Mouse (Mus musculus): ENCODE measurements at regions not wholly inside any gene's neighbourhood (a gene's known extent, or its start where the extent isn't known, plus 50 kb on each side); places are given as distances from the start of the nearest gene placed in this dataset.

- no peak overlapping the region for H3K4me3 ChIP-seq (replicated peaks; ENCODE audit: low read depth, low read length)
- H3K9me3 ChIP-seq (ENCODE audit: control insufficient read depth, low read length), result peaks cover 3% of the 10 kb centered on the region; the same call in 1 of the 2 replicates
- no peak overlapping the region for H3K4me2 ChIP-seq (ENCODE audit: low read length)
- H3K27ac ChIP-seq (replicated peaks; ENCODE audit: low read depth, low read length), result no peak overlapping the region
- no peaks in the 10 kb centered on the region for H3K27me3 ChIP-seq (ENCODE audit: control insufficient read depth, insufficient read depth, low read length)
- WGBS, result 33% methylated on average over 1 of the region's 1 CpGs
- H3K36me3 ChIP-seq (ENCODE audit: control insufficient read depth, insufficient read depth, low read length), result no peaks in the 10 kb centered on the region
- no peaks in the 10 kb centered on the region for H3K4me1 ChIP-seq (ENCODE audit: control insufficient read depth, insufficient read depth, low read length)
- no peak for DNase-seq
- H3K9ac ChIP-seq (replicated peaks; ENCODE audit: low read length), result no peak overlapping the region
- ATAC-seq (ENCODE audit: low FRiP score, low TSS enrichment), result no peak
These were observed 58.9 kb downstream of the Olfr267 start for GRCm38 (mm10) chr4:58728641-58729040.

GRCm38 (mm10) chr4:58726424-58726823 is 61.1 kb downstream of the Olfr267 start:
- Histone ChIP-seq H3K27me3 (ENCODE audit: control insufficient read depth, insufficient read depth, low read length) (no peaks in the 10 kb centered on the region), H3K9ac (replicated peaks; ENCODE audit: low read length) (no peak overlapping the region), H3K4me2 (ENCODE audit: low read length) (no peak overlapping the region), H3K4me3 (replicated peaks; ENCODE audit: low read depth, low read length) (no peak overlapping the region), H3K27ac (replicated peaks; ENCODE audit: low read depth, low read length) (no peak overlapping the region), H3K9me3 (ENCODE audit: control insufficient read depth, low read length) (peaks cover 3% of the 10 kb centered on the region; the same call in 1 of the 2 replicates), H3K4me1 (ENCODE audit: control insufficient read depth, insufficient read depth, low read length) (no peaks in the 10 kb centered on the region), H3K36me3 (ENCODE audit: control insufficient read depth, insufficient read depth, low read length) (no peaks in the 10 kb centered on the region)
- 66% methylated on average over 2 of the region's 2 CpGs for WGBS
- DNase-seq, result no peak
- no peak for ATAC-seq (ENCODE audit: low FRiP score, low TSS enrichment)

- ATAC-seq (ENCODE audit: low FRiP score, low TSS enrichment) (no peak), DNase-seq (peak; percentile 20)
- 70% methylated on average over 9 of the region's 9 CpGs for whole genome bisulfite sequencing
- Histone ChIP-seq H3K27ac (replicated peaks; ENCODE audit: low read depth, low read length) (no peak overlapping the region), H3K36me3 (ENCODE audit: control insufficient read depth, insufficient read depth, low read length) (no peaks in the 10 kb centered on the region), H3K4me3 (replicated peaks; ENCODE audit: low read depth, low read length) (no peak overlapping the region), H3K9me3 (ENCODE audit: control insufficient read depth, low read length) (no peaks in the 10 kb centered on the region), H3K4me1 (ENCODE audit: control insufficient read depth, insufficient read depth, low read length) (no peaks in the 10 kb centered on the region), H3K4me2 (ENCODE audit: low read length) (no peak overlapping the region), H3K27me3 (ENCODE audit: control insufficient read depth, insufficient read depth, low read length) (no peaks in the 10 kb centered on the region), H3K9ac (replicated peaks; ENCODE audit: low read length) (no peak overlapping the region)
These were observed 64.7 kb downstream of the Olfr267 start for GRCm38 (mm10) chr4:58722772-58723171.

GRCm38 (mm10) chr4:58720682-58721081 is 66.8 kb downstream of the Olfr267 start:
- Histone ChIP-seq H3K36me3 (ENCODE audit: control insufficient read depth, insufficient read depth, low read length) (no peaks in the 10 kb centered on the region), H3K9me3 (ENCODE audit: control insufficient read depth, low read length) (no peaks in the 10 kb centered on the region), H3K27ac (replicated peaks; ENCODE audit: low read depth, low read length) (no peak overlapping the region), H3K27me3 (ENCODE audit: control insufficient read depth, insufficient read depth, low read length) (no peaks in the 10 kb centered on the region), H3K4me1 (ENCODE audit: control insufficient read depth, insufficient read depth, low read length) (no peaks in the 10 kb centered on the region), H3K4me2 (ENCODE audit: low read length) (no peak overlapping the region), H3K4me3 (replicated peaks; ENCODE audit: low read depth, low read length) (no peak overlapping the region), H3K9ac (replicated peaks; ENCODE audit: low read length) (no peak overlapping the region)
- DNase-seq (no peak), ATAC-seq (ENCODE audit: low FRiP score, low TSS enrichment) (no peak)
- WGBS, result 74% methylated on average over 8 of the region's 8 CpGs

GRCm38 (mm10) chr4:58716426-58716825 is 71.1 kb downstream of the Olfr267 start:
- no peak for DNase-seq
- ATAC-seq (ENCODE audit: low FRiP score, low TSS enrichment), result no peak
- Histone ChIP-seq H3K36me3 (ENCODE audit: control insufficient read depth, insufficient read depth, low read length) (no peaks in the 10 kb centered on the region), H3K27ac (replicated peaks; ENCODE audit: low read depth, low read length) (no peak overlapping the region), H3K4me2 (ENCODE audit: low read length) (no peak overlapping the region), H3K4me3 (replicated peaks; ENCODE audit: low read depth, low read length) (no peak overlapping the region), H3K4me1 (ENCODE audit: control insufficient read depth, insufficient read depth, low read length) (no peaks in the 10 kb centered on the region), H3K27me3 (ENCODE audit: control insufficient read depth, insufficient read depth, low read length) (no peaks in the 10 kb centered on the region), H3K9me3 (ENCODE audit: control insufficient read depth, low read length) (no peaks in the 10 kb centered on the region), H3K9ac (replicated peaks; ENCODE audit: low read length) (no peak overlapping the region)
- WGBS, result 51% methylated on average over 11 of the region's 11 CpGs

- no peak overlapping the region for H3K27ac ChIP-seq (replicated peaks; ENCODE audit: low read depth, low read length)
- ATAC-seq (ENCODE audit: low FRiP score, low TSS enrichment) (no peak), DNase-seq (no peak)
- no peak overlapping the region for H3K9ac ChIP-seq (replicated peaks; ENCODE audit: low read length)
- H3K4me1 ChIP-seq (ENCODE audit: control insufficient read depth, insufficient read depth, low read length), result no peaks in the 10 kb centered on the region
- no peak overlapping the region for H3K4me2 ChIP-seq (ENCODE audit: low read length)
- no peak overlapping the region for H3K4me3 ChIP-seq (replicated peaks; ENCODE audit: low read depth, low read length)
- no peaks in the 10 kb centered on the region for H3K9me3 ChIP-seq (ENCODE audit: control insufficient read depth, low read length)
- no peaks in the 10 kb centered on the region for H3K27me3 ChIP-seq (ENCODE audit: control insufficient read depth, insufficient read depth, low read length)
- H3K36me3 ChIP-seq (ENCODE audit: control insufficient read depth, insufficient read depth, low read length), result no peaks in the 10 kb centered on the region
- 90% methylated on average over 8 of the region's 8 CpGs for WGBS
These were observed 71.7 kb downstream of the Olfr267 start for GRCm38 (mm10) chr4:58715846-58716245.

- H3K4me2 ChIP-seq (ENCODE audit: low read length), result no peak overlapping the region
- no peak overlapping the region for H3K9ac ChIP-seq (replicated peaks; ENCODE audit: low read length)
- H3K4me1 ChIP-seq (ENCODE audit: control insufficient read depth, insufficient read depth, low read length), result no peaks in the 10 kb centered on the region
- no peak overlapping the region for H3K27ac ChIP-seq (replicated peaks; ENCODE audit: low read depth, low read length)
- no peak overlapping the region for H3K4me3 ChIP-seq (replicated peaks; ENCODE audit: low read depth, low read length)
- no peaks in the 10 kb centered on the region for H3K9me3 ChIP-seq (ENCODE audit: control insufficient read depth, low read length)
- no peaks in the 10 kb centered on the region for H3K27me3 ChIP-seq (ENCODE audit: control insufficient read depth, insufficient read depth, low read length)
- H3K36me3 ChIP-seq (ENCODE audit: control insufficient read depth, insufficient read depth, low read length), result no peaks in the 10 kb centered on the region
- DNase-seq, result no peak
- 70% methylated on average over 13 of the region's 13 CpGs for WGBS
- ATAC-seq (ENCODE audit: low FRiP score, low TSS enrichment), result no peak
These were observed 73.3 kb downstream of the Olfr267 start for GRCm38 (mm10) chr4:58714221-58714620.

- Histone ChIP-seq H3K36me3 (ENCODE audit: control insufficient read depth, insufficient read depth, low read length) (no peaks in the 10 kb centered on the region), H3K4me3 (replicated peaks; ENCODE audit: low read depth, low read length) (no peak overlapping the region), H3K4me1 (ENCODE audit: control insufficient read depth, insufficient read depth, low read length) (no peaks in the 10 kb centered on the region), H3K4me2 (ENCODE audit: low read length) (no peak overlapping the region), H3K9ac (replicated peaks; ENCODE audit: low read length) (no peak overlapping the region), H3K9me3 (ENCODE audit: control insufficient read depth, low read length) (no peaks in the 10 kb centered on the region), H3K27me3 (ENCODE audit: control insufficient read depth, insufficient read depth, low read length) (no peaks in the 10 kb centered on the region), H3K27ac (replicated peaks; ENCODE audit: low read depth, low read length) (no peak overlapping the region)
- DNase-seq (no peak), ATAC-seq (ENCODE audit: low FRiP score, low TSS enrichment) (no peak)
- WGBS, result 92% methylated on average over 2 of the region's 2 CpGs
These were observed 74.6 kb downstream of the Olfr267 start for GRCm38 (mm10) chr4:58712875-58713274.

- H3K4me1 ChIP-seq (ENCODE audit: control insufficient read depth, insufficient read depth, low read length), result no peaks in the 10 kb centered on the region
- H3K9ac ChIP-seq (replicated peaks; ENCODE audit: low read length), result no peak overlapping the region
- no peak for DNase-seq
- no peak for ATAC-seq (ENCODE audit: low FRiP score, low TSS enrichment)
- no peak overlapping the region for H3K27ac ChIP-seq (replicated peaks; ENCODE audit: low read depth, low read length)
- no peaks in the 10 kb centered on the region for H3K9me3 ChIP-seq (ENCODE audit: control insufficient read depth, low read length)
- no peak overlapping the region for H3K4me3 ChIP-seq (replicated peaks; ENCODE audit: low read depth, low read length)
- H3K27me3 ChIP-seq (ENCODE audit: control insufficient read depth, insufficient read depth, low read length), result no peaks in the 10 kb centered on the region
- H3K4me2 ChIP-seq (ENCODE audit: low read length), result no peak overlapping the region
- 79% methylated on average over 10 of the region's 10 CpGs for WGBS
- H3K36me3 ChIP-seq (ENCODE audit: control insufficient read depth, insufficient read depth, low read length), result no peaks in the 10 kb centered on the region
These were observed 75.3 kb downstream of the Olfr267 start for GRCm38 (mm10) chr4:58712166-58712565.

All from midbrain, embryonic 14.5 days (tissue).